In the genomic region with DNA sequence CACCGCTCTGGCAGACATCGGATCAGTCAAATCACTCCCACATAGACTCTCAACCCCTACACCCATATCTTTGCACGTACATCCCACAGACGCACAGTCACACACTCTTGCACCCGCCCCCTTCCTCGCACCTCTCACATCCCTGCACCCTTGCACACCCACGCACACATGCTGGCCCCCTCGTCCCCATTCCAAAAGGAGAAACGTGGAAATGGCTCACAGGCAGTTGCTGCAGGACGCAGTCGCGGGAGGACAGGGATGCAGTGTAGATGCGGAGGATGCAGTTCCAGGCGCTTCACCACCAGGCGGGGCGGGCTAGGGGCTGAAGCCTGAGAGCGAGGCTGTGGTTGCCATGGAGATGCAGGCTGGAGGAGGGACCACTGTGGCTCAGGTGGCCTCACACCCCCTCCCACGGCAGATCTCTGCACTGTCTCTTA, we compare ENCODE assay signal across 8 mouse cellular contexts. TPM values are rescaled to one million over a fixed set of nuclear protein-coding genes. Genes with fewer than 3 reads are reported as not detected.
DNase-seq lines count a peak whose midpoint lies in the region; ATAC-seq and TF ChIP-seq lines count a peak whose summit lies in the region.

A gene (minus strand): TSS at position 307 of the 437 bp plus-strand sequence.

- no peak for DNase-seq in testis, postnatal 14 days (ENCODE audit: low spot score)
- DNase-seq in left cerebral cortex, adult 9 months (ENCODE audit: low spot score in 2 of 2) = peak; percentile 91 to 96
- peak; percentile 21 for DNase-seq in thymus, postnatal 25 days
- DNase-seq in spleen, postnatal 14 days (ENCODE audit: low spot score in 2 of 2) = no peak

- H3K9ac ChIP-seq in midbrain, embryonic 15.5 days = peak within 1 kb of the TSS; percentile 76

- no peaks in the 10 kb centered on the region for H3K27me3 ChIP-seq in testis, adult 2 months (ENCODE audit: control insufficient read depth, insufficient read depth, low read length)
- no peaks in the 10 kb centered on the region for H3K27me3 ChIP-seq in midbrain, embryonic 15.5 days (replicated peaks)

- no peak within 1 kb of the TSS for H3K27ac ChIP-seq in testis, adult 2 months (ENCODE audit: control insufficient read depth, insufficient read depth, low read depth, low read length)
- peak within 1 kb of the TSS; percentile 94 for H3K27ac ChIP-seq in cortical plate, adult 2 months (ENCODE audit: insufficient read depth, low read length)
- H3K27ac ChIP-seq in midbrain, embryonic 15.5 days = peak within 1 kb of the TSS; percentile 96

- H3K4me3 ChIP-seq in testis, adult 2 months (ENCODE audit: control insufficient read depth, low read depth, low read length) = peak within 1 kb of the TSS; percentile 85
- peak within 1 kb of the TSS; percentile 34 for H3K4me3 ChIP-seq in cortical plate, adult 2 months (ENCODE audit: insufficient read depth, low read length)
- H3K4me3 ChIP-seq in midbrain, embryonic 15.5 days = peak within 1 kb of the TSS; percentile 66

- peaks cover 21% of the 10 kb centered on the region for H3K4me1 ChIP-seq in testis, adult 2 months (ENCODE audit: control insufficient read depth, insufficient read depth, low read length)
- peaks cover 2% of the 10 kb centered on the region; the same call in 1 of the 2 replicates for H3K4me1 ChIP-seq in cortical plate, adult 2 months (ENCODE audit: control insufficient read depth, insufficient read depth, low read length)
- H3K4me1 ChIP-seq in midbrain, embryonic 15.5 days = peaks cover 31% of the 10 kb centered on the region

- H3K36me3 ChIP-seq in testis, adult 2 months (ENCODE audit: control insufficient read depth, insufficient read depth, low read length) = no peaks in the 10 kb centered on the region
- no peaks in the 10 kb centered on the region for H3K36me3 ChIP-seq in midbrain, embryonic 15.5 days (replicated peaks)

- WGBS in midbrain, embryonic 15.5 days = 2% methylated on average over 18 of the region's 18 CpGs

- no peaks in the 10 kb centered on the region for H3K9me3 ChIP-seq in midbrain, embryonic 15.5 days

- TF ChIP-seq POLR2A in testis, adult 2 months (IDR thresholded peaks at IDR 0.05; ENCODE audit: control insufficient read depth, low read depth, low read length) = no peak
- peak; percentile 77 for TF ChIP-seq POLR2A in cortical plate, adult 2 months (IDR thresholded peaks at IDR 0.05; ENCODE audit: extremely low read depth, insufficient read depth, low read length)

- ATAC-seq in hematopoietic stem cell, adult 5-6 weeks (replicated peaks in 1 of 2; ENCODE audit: insufficient read depth in 1 of 2, low FRiP score in 2 of 2, low TSS enrichment in 1 of 2, low read depth in 1 of 2, poor library complexity in 2 of 2, severe bottlenecking in 2 of 2) = peak; percentile 54 to 55; a peak in 3 of 4 replicates
- peak; percentile 90 for ATAC-seq in midbrain, embryonic 15.5 days (replicated peaks)

- TF ChIP-seq CTCF in testis, adult 2 months (IDR thresholded peaks at IDR 0.05; ENCODE audit: control insufficient read depth, insufficient read depth, insufficient replicate concordance, low read depth, low read length) = no peak
- peak; percentile 28; the same call in 1 of the 2 replicates for TF ChIP-seq CTCF in cortical plate, adult 2 months (IDR thresholded peaks at IDR 0.05; ENCODE audit: extremely low read depth, insufficient read depth, low read length)

- H3K4me2 ChIP-seq in midbrain, embryonic 15.5 days = peak within 1 kb of the TSS; percentile 51

RNA-seq across cellular contexts. Expression of the gene that starts here (rescaled TPM):
- polyA plus RNA-seq in testis, adult 2 months (2012; rRNA removed) = 3.7 and 4.6 TPM in 2 replicates
- polyA plus RNA-seq in cortical plate, adult 2 months (2012; rRNA removed) = 393 and 394 TPM in 2 replicates
- not detected in 2 replicates for total RNA-seq in hematopoietic stem cell, adult 5-6 weeks (2017)
- polyA plus RNA-seq in midbrain, embryonic 15.5 days (2015; fragmentation: Nextera tagmentation; extraction: Ambion mirVana) = 277 and 280 TPM in 2 replicates

Comparison
In these comparisons a context has a peak if more than half of its experiments do, and no peak if none do; other contexts are left out.
1. RNA of the gene that starts here (polyA plus RNA-seq): 393 to 394 TPM in cortical plate, adult 2 months and 277 to 280 TPM in midbrain, embryonic 15.5 days; 3.7 to 4.6 TPM in testis, adult 2 months; every median in the first group is over 10 times any median in the second.
2. Peak in ATAC-seq in hematopoietic stem cell, adult 5-6 weeks; RNA of the gene not detected or under 1 TPM.
3. H3K4me3 ChIP-seq: peak in every context shown above with its lines; median percentile 85 in testis, adult 2 months; 66 in midbrain, embryonic 15.5 days; 34 in cortical plate, adult 2 months.
4. DNase-seq: peak in left cerebral cortex, adult 9 months (2 of 2) and thymus, postnatal 25 days (single experiment); none in testis, postnatal 14 days (single experiment) and spleen, postnatal 14 days (0 of 2).